Mouse (Mus musculus): Measurements from ENCODE around the gene Rps8.
"Not testable (repeated sequence)": the region's sequence is repeated elsewhere in the genome, so short reads cannot be mapped to it uniquely, and the experiment has no call there.

The Rps8 gene

DNA sequence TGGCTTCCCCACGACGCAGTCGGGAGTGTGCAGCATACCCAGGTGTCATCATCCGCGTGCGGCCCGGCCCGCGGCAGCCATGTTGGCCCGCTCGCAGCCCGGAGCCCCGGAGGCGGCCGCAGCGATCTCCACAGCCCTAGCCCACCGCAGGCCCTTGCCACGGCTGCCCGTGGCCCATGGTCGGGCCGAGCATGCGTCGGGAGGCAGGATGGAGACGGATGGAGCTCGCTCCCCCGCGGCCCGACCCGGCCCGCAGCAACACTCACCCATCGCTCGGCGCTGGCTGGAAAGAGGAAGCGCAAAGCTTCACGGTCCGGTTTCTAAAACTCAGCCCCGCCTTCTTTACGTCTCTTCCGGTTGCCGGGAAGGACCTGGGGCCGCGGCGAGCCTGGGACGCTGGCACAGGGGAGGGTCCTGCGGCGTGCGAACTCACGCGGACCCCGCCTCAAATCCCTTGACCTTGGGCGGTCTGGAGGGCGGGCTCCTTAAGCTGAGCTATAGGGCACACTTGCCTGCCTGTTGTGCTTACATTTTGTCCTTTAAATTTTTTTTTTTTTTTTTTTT lies at the start of gene Rps8:
Gene Rps8, minus strand, starts transcription at position 452 of the 564 bp plus-strand sequence.
- peak; percentile 78 for DNase-seq (ENCODE audit: low spot score)

GRCm38 (mm10) chr4:117202992-117203354 lies 46.9 kb upstream of the Rps8 start:
- no peak for DNase-seq (ENCODE audit: low spot score)

- DNase-seq (ENCODE audit: low spot score), result peak; percentile 69
Measured at GRCm38 (mm10) chr4:117202046-117202991, 46.3 kb upstream of the Rps8 start.

DNA sequence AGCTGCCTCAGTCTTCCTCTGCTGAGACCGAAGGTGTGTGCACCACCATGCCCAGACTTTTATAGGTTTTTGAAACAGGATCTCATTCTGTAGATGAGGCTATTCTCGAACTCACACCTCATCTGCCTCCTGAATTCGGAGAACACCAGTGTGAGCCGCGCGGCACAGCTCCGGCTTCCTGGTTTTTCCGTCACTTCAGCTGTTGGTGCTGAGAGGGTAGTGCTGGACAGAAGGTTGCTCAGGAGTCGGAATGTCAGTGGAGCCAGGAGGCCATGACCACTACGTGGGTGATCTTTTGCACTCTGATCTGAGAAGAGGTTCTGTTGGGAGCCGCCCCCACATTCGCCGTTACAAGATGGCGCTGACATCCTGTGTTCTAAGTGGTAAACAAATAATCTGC lies 35.8 kb upstream of the Rps8 start:
- DNase-seq (ENCODE audit: low spot score), result no peak

DNA sequence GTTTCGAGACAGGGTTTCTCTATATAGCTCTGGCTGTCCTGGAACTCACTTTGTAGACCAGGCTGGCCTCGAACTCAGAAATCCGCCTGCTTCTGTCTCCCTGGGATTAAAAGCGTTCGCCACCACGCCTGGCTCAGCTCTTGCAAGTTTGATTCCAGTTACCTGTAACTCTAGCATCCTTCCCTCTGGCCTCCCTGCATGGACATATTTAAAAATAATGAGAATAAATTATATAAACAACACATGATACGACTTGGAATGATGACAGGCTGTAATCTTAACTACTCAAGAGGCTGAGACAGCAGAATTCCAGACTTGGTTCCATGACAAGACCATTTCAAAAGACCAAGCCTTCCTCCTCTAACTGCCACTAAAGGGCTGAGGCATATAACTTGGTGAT lies 34.6 kb upstream of the Rps8 start:
- DNase-seq (ENCODE audit: low spot score), result no peak

- DNase-seq (ENCODE audit: low spot score), result peak; percentile 70
Measured at GRCm38 (mm10) chr4:117189856-117190543, 34.0 kb upstream of the Rps8 start.

DNA sequence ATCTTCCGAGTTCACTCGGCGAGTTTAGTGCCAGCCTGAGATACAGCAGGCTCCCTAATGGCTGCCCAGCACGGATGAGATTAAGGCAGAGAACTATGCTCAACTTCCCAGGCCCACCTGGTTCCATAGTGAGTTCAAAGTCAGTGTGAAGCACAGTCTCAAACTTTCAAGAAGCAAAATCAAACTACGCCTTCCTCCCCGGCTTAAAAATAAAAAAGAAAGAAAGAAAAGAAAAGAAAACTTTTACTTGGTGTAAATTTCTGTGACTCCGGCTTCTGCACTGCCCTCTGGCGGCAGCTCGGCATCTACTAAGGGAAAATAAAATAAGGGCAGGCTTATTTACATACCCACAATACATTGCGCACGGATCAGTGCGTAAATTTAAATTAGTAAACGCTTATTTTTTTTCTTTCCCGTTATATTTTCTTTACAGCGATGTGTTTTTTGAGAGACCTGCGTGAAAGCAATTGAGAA lies 33.4 kb upstream of the Rps8 start:
- peak; percentile 83 for DNase-seq (ENCODE audit: low spot score)

GRCm38 (mm10) chr4:117188969-117189368 lies 32.9 kb upstream of the Rps8 start:
- no peak for DNase-seq (ENCODE audit: low spot score)

DNA sequence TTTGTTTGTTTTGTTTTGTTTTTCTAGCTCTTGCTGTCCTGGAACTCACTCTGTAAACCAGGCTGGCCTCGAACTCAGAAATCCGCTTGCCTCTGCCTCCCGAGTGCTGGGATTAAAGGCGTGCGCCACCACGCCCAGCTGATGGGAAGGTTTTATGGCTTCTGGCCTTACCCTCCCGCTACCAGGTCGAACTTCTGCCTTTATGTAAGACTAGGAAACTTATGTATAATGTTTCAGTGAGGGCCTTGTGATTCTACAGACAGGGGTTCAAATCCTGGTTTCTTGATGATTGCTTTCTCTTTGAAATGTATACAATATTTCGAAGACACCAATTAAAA lies 26.7 kb upstream of the Rps8 start:
- DNase-seq (ENCODE audit: low spot score), result not testable (repeated sequence)

GRCm38 (mm10) chr4:117181863-117182758 lies 26.1 kb upstream of the Rps8 start, which contains the start of gene Kif2c:
TSS of gene Kif2c (minus strand) at chr4:117182639.
- peak; percentile 92 for DNase-seq (ENCODE audit: low spot score)

DNA sequence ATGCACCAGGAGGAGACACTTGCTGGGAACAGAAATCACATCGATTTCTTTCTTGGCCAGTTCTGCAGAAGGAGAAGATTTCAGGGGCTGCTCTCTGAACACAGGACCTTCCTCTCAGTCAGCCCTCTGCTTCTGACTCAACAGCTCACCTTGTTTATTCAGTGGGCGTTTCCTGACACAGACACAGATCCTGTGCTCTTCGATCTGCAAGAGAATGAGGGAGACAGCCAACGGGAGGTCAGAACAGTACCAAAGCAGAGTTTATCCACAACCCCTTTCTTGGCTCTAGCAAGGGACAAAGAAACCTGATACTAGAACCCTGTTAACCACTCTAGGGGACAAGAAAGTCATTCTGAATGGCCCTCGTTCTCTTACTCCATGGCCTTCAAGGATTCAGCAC lies 13.9 kb upstream of the Rps8 start:
- no peak for DNase-seq (ENCODE audit: low spot score)

- DNase-seq (ENCODE audit: low spot score), result no peak
Measured at GRCm38 (mm10) chr4:117161183-117161582, 5.1 kb upstream of the Rps8 start.

- no peak for DNase-seq (ENCODE audit: low spot score)
Measured at GRCm38 (mm10) chr4:117159666-117160065, 3.6 kb upstream of the Rps8 start.

DNA sequence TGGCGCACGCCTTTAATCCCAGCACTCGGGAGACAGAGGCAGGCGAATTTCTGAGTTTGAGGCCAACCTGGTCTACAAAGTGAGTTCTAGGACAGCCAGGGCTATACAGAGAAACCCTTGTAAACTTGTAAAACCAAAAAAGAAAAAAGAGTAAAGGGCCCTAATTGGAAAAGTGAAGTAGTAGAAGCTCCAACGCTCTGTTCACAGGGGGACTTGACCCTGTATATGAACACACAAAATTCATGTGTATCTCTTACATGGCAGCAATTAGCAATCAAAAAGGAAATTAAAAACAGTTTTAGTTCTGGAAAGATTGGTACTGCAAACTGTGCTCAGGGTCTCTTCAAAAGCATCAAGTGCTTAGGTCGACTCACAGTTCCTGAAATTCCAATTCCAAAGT lies 329 bp upstream of the Rps8 start:
- DNase-seq (ENCODE audit: low spot score), result no peak

- no peak for DNase-seq (ENCODE audit: low spot score)
Measured at GRCm38 (mm10) chr4:117155020-117155791, 837 bp downstream of the Rps8 start.

DNA sequence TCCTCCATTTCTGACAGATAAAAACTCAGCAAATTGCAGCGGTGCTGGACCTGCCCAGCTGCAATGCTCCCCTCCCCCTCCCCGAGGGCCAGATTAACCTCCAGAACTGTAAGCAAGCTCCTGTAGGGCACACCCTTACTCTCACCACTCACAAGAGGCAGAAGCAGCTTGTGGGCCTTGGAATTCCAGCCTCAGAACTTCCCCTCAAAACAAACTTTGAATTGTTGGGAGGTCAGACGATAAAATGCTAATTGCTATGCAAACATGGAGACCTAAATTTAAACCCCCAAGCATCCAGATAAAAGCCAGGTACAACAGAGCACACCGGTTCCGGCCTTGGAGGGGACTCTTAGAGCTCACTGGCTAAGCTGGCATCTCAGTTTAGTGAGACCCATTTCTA lies 3.3 kb downstream of the Rps8 start:
- no peak for DNase-seq (ENCODE audit: low spot score)

- no peak for DNase-seq (ENCODE audit: low spot score)
Measured at GRCm38 (mm10) chr4:117151416-117151815, 4.6 kb downstream of the Rps8 start.

- no peak for DNase-seq (ENCODE audit: low spot score)
Measured at GRCm38 (mm10) chr4:117150212-117150733, 5.8 kb downstream of the Rps8 start.

- DNase-seq (ENCODE audit: low spot score), result no peak
Measured at GRCm38 (mm10) chr4:117149291-117150211, 6.5 kb downstream of the Rps8 start.

GRCm38 (mm10) chr4:117148815-117149214 lies 7.2 kb downstream of the Rps8 start:
- no peak for DNase-seq (ENCODE audit: low spot score)
